Mouse (Mus musculus): ENCODE data around the gene Ahsa2.
"Not testable (repeated sequence)": the region's sequence is repeated elsewhere in the genome, so short reads cannot be mapped to it uniquely, and the experiment has no call there.

Ahsa2 gene

DNA sequence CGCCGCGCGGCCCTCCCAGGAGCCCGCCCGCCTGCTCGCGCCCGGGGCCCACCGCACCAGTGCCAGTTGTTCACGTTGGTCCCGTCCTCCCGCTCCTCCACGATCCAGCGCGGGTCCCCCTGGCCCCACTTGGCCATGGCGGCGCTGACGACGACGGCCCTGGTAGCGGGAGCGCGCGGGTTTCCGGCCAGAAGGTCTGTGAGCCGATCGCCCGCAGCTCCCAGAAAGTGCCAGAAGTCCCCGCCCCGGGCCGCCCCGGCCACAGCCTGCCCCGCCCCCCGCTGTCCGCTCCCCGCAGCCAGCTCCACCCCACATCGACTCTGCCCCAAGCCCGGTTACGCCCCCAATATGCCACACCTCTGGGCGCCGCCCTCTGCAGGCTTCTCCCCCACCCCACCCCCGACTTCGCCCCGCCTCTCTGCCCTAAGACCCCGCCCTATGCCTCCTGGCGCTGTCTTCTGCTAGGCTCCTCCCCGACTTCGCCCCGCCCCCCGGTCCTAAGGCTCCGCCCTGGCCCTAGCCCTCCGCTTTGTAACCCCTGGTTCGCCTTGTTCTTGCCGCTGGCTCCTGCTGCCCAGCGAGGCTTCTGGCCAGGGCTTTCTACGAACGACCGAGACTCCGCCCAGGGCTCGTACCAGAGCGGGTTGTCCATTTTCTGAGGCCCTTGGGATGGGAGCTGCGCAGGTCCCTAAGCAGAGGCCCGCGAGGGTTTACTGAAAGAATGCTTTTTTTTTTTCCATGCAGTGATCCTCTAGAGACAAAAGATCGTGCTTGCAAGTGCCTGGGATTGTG is at the start of gene Ahsa2:
Gene Ahsa2 (minus strand): TSS at position 313 of the 792 bp plus-strand sequence.
- peak; percentile 96 for DNase-seq (ENCODE audit: low read depth, low spot score)

DNA sequence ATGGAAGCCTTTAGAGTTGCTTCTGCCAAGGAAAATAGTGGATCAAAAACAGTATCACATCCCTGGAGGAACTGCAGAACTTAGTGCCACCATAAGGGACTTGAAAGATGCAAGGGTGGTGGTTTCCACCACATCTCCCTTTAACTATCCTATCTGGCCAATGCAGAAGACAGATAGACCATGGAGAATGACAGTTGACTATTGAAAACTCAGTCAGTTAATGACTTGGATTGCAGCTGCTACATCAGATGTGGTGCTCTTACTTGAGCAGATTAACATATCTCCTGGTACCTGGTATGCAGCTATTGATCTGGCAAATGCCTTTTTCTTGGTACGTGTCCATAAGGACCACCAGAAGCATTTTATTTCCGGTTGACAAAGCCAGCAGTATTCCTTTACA is 39.6 kb upstream of the Ahsa2 start:
- DNase-seq (ENCODE audit: low read depth, low spot score): no peak

DNA sequence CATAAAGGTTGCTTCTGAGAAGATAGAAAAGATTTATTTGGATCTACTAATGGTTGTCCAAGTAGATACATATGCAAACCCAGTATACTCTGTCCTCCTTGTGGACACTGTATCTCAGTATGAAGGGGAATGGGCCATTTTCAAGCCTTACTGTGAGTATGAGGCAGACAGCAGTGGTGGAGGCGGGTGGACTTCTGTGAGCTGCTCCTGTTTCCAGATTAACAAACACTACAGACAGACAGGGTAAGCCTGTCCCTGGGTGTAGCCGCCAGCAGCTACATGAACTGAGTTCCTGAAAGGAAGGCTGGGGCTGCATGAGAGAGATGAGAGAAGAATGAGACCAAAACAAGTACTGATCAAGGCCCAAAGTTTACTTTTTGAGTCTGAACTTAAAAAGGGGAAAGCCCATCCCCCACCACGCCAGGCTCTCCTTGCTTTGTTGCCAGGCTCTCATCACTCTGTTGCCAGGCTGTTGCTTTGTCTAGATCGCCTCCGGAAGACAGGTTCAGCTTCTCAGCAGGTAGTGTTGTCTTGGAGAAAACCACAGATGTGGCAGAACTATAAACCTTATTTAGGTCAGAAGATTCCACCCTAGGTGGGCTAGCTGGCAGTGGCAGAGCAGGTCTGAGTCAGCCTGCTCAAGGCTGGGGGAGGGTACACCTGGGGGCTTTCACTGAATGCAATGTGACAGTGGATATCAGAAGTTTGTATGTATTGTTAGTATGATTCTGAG is 22.8 kb upstream of the Ahsa2 start, which contains the start of gene 1700093K21Rik:
Gene 1700093K21Rik (minus strand): TSS at position 683 of the 733 bp plus-strand sequence.
- DNase-seq (ENCODE audit: low read depth, low spot score): no peak

DNA sequence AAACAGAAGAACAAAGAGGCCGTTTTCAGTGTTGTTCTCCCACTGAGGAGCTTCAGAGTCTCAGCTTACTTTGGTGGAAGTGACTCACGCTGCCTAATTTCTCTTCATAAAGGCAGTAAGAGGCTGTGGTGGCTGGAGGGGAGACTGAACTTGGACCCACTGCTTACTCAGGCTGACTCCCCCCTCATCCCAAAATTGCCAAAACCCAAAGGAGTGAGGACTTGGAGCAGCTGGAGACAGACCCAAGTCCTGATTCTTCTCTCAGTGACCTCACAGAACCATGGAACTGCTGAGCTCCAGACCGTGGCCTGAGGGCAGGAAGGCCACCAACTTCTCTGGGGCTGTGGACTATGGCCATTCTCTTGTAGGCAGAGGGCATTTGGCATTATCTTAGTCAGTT is 21.2 kb upstream of the Ahsa2 start:
- no peak for DNase-seq (ENCODE audit: low read depth, low spot score)

DNA sequence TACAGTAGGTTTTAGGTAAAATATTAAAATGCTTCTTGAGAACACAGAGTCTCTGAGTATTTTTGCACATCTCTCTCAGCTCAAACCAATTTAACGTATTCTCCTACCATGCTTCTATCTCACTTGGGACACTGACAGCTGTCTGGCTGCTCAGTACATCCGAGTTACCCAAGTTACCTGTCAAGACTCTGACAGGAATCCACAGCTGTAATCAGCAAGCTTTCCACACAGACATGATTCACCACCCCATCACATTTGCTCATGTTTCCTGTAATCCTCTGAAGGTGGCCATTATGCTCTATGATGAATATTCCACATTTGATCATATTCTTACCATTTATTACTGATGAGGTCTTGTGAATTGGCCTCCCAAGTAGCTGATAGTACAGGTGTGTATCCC is 17.5 kb upstream of the Ahsa2 start:
- no peak for DNase-seq (ENCODE audit: low read depth, low spot score)

DNA sequence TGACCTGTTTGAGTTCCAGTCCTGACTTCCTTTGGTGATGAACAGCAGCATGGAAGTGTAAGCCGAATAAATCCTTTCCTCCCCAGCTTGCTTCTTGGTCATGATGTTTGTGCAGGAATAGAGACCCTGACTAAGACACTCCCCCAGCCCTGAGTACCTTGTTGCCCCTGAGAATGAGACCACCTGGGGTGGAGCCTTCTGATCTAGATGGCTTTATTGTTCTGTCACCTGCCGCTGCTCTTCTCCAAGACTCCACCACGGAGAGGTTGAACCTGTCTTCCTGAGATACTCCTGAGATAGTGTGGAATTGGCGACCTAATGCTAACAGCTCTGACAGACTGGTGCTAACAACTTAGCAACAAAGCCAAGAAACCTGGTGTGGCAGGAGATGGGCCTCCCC is 17.0 kb upstream of the Ahsa2 start:
- DNase-seq (ENCODE audit: low read depth, low spot score): not testable (repeated sequence)

DNA sequence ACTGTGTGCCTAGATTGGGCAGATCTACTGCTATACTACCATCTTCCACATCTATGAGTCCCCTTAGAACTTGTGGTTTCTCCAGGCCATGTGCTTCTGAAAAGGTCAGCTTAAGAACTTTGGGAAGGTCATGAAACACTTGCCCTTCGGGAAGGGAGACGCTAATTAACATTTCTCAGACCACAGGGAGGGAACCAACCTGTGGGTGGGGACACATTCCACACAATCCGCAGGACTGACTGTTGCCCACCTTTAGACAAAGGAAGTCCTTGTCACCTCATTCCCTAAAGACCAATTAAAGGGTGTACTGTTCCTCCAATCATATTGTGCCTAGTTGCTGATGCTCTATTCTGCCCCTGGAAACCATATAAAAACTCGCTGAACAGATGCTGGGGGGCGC is 7.0 kb upstream of the Ahsa2 start:
- DNase-seq (ENCODE audit: low read depth, low spot score): not testable (repeated sequence)

DNA sequence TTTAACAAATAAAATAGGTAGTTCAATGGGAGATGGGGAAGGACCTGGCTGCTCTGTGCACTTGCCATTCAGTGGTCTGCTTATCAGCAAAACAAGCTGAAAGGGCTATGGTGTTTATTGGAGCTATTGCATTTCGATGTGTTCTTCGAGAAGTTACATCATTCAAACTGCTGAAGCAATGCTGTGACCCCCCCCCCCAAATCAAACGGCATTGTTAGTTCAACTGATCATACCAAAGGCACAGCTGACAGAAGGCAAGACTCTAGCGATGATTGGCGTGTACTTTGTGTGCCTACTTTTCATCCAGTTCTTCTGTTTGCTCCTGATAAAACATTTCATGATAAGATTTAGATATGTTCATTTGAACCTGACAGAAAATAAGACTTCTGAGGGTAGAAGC is 779 bp upstream of the Ahsa2 start:
- no peak for DNase-seq (ENCODE audit: low read depth, low spot score)

DNA sequence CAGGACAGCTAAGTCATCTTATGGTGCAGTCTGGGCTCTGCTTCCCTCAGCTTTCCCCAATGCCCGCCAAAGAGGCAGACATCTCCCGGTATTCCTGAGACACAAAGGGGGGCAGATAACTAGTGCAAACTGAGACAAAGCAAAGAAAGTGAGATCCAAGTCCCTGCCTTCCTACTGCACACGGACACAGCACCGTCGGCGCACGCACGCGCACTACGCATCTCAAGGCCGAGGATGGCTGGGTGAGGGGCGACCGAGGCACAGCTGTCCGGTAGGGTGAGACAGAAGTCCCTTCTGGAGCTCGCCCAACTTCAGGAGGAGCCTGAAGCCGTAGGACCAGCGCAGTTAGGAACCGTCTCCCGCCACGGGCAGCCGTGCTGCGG is 504 bp downstream of the Ahsa2 start:
- DNase-seq (ENCODE audit: low read depth, low spot score): peak; percentile 65

DNA sequence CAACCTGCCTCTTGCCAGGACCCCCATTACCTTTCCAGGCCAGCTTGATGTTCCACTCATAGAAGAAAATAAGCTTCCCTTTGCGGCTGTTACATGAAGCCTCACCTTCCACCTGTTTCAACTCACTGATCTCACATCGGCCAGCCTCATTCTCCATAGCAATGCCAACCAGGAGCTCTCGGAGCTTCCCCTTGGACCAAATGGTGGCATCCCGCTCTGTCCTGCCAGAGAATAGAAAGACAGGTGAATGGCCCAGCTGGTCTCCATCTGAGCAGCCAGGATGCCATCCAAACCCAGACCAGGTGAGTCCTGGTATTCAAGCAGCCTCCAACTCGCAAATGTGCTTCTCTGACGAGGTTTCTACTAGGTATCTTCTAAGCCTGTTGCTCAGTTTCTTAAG is 1.2 kb downstream of the Ahsa2 start:
- no peak for DNase-seq (ENCODE audit: low read depth, low spot score)

DNA sequence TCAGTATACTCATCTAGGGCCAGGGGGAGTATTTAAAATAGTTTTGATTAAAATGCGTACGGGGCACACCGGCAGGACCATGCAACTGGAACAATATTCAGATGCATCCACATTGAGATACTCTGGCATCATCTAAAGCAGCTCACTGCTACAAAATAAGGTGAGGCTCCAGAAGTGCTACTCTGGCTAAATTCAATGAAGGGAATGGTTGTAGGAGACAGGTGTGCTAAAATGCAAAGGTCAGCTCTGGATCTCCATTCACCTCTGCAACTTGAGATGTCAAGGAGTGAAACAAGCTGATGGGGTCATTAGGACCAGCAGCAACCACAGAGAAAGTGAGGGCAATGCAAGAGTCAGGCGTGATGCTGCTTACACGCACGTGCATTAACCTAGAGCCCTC is 2.6 kb downstream of the Ahsa2 start:
- DNase-seq (ENCODE audit: low read depth, low spot score): no peak

DNA sequence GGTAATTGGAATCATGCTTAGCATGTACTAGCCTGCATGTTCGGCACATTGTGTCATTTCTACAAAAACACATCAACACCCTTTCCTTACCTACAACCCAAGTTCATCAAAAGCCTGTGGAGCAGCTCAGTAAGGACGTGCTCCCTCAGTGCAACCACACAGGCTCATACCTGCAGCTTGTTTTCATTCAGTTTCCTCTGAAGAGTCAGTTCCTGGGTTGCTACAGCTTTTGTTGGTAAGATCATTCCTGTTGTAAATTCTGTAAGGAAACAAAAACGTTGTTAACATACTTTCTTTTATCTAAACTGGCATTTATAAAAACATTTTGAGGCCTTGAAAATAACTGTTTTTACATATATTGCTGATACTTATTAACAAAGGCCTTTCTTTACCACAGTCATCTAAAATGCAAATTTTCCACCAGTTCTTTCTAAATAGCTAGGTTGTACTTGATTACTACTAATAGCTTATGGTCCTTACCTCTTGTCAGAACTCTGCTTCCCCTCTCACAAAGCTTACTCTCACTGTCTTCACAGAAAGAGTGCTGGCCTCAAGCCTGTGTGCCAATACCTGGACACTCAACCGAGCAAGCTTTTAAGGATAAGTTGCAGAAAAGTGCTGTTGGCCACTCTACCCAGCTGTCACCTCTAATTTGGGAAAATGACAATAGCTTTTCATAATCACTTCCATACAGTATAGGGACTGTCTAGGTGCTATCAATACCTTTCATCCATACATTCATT is 5.6 kb downstream of the Ahsa2 start:
- DNase-seq (ENCODE audit: low read depth, low spot score): no peak

DNA sequence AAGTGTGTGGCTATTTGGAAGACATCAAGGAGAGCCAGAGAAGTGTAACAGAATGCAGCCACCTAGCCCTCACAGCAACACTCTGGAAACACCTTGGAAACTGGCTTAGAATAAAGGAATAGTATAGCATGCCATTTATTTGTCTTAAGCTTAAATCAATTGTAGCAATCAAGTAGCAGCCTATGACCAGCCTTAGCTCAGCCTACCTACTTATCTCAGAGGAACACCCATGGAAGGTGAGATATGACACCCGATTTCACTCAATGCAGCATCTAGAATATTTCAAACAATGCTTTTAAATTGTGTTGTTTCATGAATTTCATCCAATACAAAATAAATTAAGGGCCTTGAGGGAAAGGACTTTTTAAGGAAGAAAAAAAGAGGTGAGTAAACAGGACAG is 7.9 kb downstream of the Ahsa2 start:
- no peak for DNase-seq (ENCODE audit: low read depth, low spot score)

DNA sequence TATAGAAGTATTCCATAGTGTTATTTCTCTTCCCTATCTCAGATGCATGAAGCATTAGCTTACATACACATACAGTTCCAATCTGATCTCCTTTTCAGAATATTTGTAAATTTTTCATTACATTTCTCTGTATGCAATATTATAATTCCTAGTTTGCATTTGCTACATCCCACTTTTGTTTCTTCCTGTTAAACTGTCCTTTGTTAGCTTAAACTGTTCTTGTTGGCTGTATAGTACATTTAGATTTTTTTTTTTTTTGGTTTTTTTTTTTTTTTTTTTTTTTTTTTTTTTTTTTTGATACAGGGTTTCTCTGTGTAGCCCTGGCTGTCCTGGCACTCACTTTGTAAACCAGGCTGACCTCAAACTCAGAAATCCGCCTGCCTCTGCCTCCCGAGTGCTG is 32.0 kb downstream of the Ahsa2 start:
- not testable (repeated sequence) for DNase-seq (ENCODE audit: low read depth, low spot score)
